Mouse (Mus musculus): Measurements from ENCODE around the gene Mmel1.
A peak's percentile ranks its signal among the peaks of the same experiment; 100 is the strongest.

The Mmel1 gene

GRCm38 (mm10) chr4:154864961-154865760 lies 4.2 kb upstream of the Mmel1 start:
- DNase-seq, result no peak

GRCm38 (mm10) chr4:154866391-154866790 lies 3.0 kb upstream of the Mmel1 start:
- DNase-seq, result no peak

DNA sequence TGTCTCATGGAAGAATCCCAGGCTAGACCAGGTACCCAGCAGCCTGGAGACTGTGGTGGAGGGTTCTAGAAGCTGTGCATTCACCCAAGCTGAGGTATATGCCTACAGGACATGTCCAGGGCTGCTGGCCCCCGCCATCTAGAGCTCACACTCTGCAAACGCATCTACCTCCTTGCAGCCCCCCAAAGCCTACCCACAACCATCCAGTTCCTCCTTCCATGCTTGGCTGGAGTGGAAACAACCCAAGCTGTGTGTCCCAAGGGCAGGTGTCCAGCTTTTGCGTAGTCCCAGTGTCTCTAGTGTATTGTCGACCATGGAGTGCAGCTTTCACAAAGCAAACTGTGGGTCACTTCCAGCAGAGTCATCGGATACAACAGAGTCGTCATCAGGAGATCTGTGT lies 2.1 kb upstream of the Mmel1 start:
- no peak for DNase-seq

- DNase-seq, result no peak
Measured at GRCm38 (mm10) chr4:154870721-154871120, 1.3 kb downstream of the Mmel1 start.

GRCm38 (mm10) chr4:154871757-154872251 lies 2.4 kb downstream of the Mmel1 start:
- DNase-seq, result peak; percentile 70

DNA sequence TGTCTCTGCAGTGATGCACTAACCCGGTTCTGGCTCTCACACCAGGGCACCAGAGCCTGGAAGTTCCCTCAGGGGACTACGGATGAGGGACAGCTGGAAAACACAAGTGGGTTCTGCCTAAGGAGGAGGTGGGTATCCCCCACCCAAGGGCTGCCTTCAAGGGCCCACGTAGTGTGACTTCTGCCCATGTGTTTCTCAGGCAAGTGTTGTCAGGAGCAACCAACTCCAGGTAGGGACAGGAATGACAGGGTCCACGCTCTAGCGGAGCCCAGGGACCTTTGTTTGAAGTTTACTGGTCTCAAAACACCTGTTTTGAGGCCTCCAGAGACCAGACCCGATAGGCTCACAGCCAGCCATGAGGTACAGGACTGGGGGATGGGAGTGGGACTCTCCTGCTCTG lies 3.8 kb downstream of the Mmel1 start:
- DNase-seq, result no peak

GRCm38 (mm10) chr4:154877864-154878548 lies 8.6 kb downstream of the Mmel1 start:
- peak; percentile 97 for DNase-seq

DNA sequence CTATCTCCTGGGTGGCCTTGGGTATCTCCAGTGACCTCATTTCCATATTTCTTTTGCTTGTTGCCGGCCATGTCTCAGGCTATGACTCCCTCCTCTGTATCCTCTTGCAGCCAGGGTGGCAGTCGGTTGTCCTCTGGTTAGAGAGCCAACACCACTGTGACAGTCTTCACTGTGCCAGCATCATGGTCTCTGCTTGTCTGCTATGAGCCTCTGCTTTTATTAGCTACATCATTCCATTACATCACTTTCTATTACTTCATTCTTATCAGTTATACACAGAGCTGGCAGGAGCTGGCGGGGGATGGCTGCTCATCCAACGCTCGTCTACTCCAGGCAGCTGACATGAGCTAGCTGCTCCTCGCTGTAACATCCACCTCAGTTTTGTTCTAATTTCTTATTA lies 11.3 kb downstream of the Mmel1 start:
- DNase-seq, result no peak

DNA sequence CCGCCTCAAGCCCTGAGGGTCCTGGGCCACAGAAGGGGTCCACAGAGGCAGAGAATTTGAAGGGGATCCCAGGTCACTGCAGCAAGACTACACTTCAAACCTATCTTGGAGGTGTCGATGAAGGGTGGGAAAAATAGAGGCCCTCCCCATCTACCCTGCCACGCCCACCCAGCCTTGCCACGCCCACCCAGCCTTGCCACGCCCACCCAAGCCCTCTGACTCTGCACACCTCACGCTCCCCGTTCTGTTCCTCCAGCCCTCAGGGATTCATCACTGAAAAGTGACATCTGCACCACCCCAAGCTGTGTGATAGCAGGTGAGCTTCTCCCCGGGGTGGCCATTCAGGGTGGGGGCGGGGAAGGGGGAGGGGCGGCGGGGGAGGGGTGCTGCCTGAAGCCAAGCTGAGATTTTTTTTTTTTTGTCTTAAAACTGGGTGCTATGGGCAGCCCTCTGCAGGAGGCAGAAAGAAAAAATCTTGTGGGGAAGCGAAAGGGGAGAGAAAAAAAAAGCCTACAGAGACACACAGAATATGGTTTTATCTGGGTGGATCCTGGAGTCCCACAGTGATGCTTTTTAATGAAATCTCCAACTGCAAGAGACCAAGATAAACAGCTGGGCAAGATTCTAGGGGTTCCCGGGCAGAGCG lies 12.8 kb downstream of the Mmel1 start:
- no peak for DNase-seq

- no peak for DNase-seq
Measured at GRCm38 (mm10) chr4:154885416-154885815, 16.0 kb downstream of the Mmel1 start.

DNA sequence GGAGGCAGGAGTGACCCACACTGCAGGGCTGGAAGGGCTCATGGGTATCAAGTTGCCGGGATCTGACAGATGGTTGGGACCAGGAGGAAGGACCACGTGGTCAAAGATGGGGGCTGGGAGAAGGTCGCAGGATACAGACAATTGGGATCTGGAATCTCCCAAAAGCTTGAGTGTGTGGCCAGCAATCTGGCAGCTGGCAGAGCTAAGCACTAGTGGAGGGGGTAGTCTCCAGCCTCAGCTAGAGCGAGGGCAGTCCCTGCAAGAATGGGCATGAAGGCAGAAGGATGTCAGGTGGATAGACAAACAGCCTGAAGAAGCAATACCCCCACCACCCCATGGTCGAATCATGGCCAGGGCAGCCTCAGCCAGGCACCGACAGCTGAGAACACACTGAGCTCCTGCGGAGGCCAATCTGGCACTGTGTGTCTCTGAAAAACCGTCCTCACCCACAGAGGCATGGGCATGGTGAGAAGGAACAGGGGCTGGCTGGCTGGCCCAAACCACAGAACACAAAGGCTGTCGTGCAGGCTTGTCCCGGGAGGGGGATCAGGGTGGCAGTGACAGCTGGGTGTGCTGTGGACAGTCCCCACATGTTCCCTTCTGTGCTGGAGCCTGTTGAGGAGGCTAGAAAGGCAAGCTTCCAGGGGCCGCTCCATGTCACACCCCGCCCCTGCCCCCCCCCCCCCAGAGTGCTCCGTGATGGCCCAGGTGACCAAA lies 17.6 kb downstream of the Mmel1 start:
- no peak for DNase-seq

DNA sequence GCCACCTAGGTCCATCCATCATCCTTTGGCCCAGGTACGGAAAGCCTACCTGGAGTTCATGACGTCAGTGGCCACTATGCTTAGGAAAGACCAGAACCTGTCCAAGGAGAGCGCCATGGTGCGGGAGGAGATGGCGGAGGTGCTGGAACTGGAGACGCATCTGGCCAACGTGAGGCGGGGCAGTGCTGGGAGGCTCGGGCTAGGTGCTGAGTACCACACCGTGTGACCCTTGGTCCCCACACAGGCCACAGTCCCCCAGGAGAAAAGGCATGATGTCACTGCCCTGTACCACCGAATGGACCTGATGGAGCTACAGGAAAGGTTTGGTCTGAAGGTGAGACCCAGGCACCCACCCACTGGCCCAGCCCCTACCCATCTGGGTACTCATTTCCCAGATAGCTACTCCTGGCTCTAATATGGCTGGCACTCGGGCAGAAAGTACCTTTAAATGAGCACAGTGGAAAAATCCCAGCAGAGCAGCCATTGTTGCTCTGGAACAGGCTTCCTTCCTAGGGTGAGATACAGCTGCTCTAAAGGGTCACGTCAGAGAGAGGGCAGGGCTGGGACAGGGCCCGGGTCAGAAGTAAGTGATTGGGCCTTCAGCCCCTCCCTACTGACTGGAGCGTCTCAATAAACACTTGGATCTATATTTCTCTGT lies 18.3 kb downstream of the Mmel1 start:
- no peak for DNase-seq

GRCm38 (mm10) chr4:154890887-154891286 lies 21.5 kb downstream of the Mmel1 start:
- no peak for DNase-seq

GRCm38 (mm10) chr4:154895549-154895948 lies 26.2 kb downstream of the Mmel1 start:
- no peak for DNase-seq

- DNase-seq, result no peak
Measured at GRCm38 (mm10) chr4:154897676-154898465, 28.5 kb downstream of the Mmel1 start.

- peak; percentile 95 for DNase-seq
Measured at GRCm38 (mm10) chr4:154898506-154899446, 29.4 kb downstream of the Mmel1 start, which contains the start of gene Fam213b. TSS of gene Fam213b (minus strand) at chr4:154899135.

DNA sequence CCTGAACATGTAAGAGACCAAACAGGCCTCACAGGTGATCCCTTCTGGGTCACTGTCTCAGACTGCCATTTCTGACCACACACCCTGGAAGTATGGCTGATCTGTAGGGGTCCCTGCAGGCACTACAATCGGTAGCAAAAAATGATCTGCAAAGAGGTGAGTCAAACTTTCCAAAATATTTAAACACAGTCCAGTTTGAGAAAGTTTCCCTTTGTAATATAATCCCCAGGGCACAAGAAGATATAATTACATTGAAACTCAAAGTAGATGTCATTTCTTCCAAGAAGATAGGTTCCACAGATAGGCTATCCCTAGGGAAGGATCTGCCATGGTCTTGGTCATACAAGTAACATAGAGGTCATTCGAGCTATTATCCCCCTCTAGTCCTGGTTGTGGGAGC lies 33.0 kb downstream of the Mmel1 start:
- no peak for DNase-seq

DNA sequence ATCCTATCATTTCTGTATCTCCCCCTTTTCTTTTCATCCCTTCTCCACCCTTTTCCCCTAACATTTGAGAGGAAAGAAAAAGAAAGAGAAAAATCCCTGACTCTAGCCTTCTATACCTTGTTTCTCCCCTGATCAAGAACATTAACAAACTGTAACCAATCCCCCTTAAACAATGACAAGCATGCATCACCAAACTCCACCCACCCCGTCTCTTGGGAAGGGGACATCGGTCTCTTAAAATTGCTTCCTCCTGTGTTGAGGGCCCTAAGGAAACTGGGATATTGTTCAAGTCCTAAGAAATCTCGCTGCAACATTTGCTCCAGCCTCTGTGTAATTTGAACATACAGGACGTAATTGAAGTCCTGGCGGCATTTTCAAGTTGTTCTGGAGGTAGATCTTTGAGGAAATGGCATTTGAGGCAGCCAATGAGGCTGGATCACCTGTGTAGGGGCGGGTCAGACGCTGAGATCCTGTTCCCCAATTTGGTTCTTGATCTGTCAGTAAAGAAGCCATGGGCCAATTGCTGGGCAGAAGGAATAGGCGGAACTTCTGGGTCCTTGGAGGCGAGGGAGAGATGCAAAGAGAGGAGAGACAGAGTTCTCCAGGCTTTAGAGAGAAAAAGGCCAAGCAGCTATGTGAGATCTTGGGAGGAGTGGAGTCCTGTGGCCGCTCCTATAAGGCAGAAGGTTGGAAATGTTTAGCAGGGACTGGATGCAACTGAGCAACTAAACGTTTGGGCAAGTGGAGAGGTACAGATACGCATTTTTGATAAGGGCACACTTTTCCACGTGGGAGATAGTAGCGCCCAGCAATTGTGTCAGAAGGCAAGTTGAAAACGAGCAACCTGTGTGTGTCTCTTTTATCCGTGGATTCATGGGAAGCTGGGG lies 35.0 kb downstream of the Mmel1 start:
- DNase-seq, result peak; percentile 89

GRCm38 (mm10) chr4:154907833-154908232 lies 38.4 kb downstream of the Mmel1 start:
- peak; percentile 83 for DNase-seq

Data from embryo, embryonic 11 days (tissue).